Mouse (Mus musculus) left cerebral cortex, adult 18-20 months (tissue): ENCODE results near the gene Igfbp7. TPM values are rescaled to one million over a fixed set of nuclear protein-coding genes. Genes with fewer than 3 reads are reported as not detected.

ENCODE experiments used
- DNase-seq, 2 experiments: peaks; one replicate each; pipeline ENCODE4 v3.0.0; 2021 to 2022; ENCODE audit warnings: low spot score in 2 of 2, mixed read lengths in 1 of 2
- total RNA-seq, 2 experiments: library from RNA; stranded (reverse); gene quantifications; 2 replicates each; pipeline ENCODE4 v1.2.3; 2021

Igfbp7 gene
- total RNA-seq, 2 experiments from 2014 or later, result 36.1 to 38.5 TPM

DNA sequence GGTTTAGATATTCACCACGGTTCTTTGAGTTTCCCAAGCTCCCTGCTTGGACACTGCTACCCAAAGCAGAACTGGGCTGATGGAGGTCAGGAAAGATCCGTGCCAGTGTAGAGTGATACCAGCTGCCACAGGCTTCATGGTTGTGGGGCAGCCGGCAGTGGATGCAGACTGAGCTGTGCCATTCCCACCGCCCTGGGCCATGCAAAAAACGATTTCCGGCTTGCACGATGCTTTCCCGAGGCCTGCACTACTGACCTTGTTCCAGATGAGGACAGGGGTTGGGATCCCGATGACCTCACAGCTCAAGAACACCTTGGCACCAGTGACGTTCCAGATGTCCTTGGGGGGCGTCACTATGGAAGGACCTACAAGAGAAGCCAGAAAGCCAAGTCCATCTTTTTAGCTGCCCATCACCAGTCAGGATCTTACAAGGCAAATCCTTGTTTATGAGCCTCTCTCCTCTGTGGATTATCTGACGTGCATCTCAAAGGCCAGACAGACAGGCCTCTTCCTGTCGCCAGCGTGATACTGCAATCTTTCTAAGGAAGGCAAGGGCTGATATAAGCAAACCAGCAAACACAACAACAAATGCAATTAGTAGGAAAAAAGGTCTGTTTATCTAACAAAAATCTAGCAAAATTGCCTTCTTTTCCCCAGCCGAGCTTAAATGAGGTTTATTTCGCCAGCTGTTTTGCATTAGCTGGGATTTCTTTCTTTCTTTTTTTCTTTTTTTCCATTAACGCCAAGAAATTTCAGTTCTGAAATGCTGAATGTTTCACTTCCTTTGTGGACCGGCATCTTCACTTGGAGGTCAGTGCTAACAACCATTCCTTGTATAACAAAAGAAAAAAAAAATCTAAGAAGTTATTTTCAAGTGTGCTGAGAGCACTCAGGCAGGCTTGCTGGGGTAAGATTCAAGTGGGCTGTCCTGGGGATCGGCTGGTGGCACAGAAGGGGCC, 52.3 kb downstream of the Igfbp7 start:
- no peak for DNase-seq

DNA sequence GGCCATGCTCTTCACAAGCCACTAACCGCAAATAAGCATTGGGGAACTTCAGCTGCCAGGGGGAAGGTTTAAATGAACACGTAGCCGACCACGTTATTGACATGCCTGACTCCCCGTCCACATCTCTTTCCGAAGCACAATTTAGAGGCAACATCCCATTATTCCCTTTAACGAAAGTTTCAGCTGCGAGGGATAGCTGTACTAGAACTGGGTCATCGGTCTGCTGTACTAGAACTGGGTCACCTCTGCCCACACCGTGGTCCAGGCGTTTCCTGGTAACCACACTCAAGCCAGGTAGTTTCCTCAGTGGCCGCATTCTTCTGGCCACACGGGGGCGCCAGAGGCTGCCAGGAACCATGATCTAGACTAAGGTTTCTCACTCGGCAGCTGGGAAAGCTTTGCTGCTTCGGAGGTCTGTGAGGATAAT, 53.5 kb downstream of the Igfbp7 start:
- DNase-seq, result peak; percentile 90 to 93

DNA sequence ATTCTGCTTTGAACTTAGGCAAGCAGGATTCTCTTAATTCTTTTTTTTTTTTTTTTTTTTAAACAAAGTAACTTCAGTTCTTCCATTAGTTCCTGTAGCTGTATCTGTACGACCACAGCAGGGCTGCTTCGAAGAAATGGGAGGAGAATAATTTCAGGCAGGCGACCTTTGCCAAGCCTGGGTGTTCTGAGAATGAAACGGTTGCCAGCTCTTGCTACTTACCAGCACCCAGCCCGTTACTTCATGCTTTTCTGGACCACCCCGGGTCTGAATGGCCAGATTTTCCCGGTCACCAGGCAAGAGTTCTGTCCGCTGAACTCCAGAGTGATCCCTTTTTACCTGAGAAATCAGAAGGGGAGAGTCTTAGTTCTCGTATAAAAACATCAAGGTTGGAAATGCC, 56.1 kb downstream of the Igfbp7 start:
- DNase-seq, result no peak

DNA sequence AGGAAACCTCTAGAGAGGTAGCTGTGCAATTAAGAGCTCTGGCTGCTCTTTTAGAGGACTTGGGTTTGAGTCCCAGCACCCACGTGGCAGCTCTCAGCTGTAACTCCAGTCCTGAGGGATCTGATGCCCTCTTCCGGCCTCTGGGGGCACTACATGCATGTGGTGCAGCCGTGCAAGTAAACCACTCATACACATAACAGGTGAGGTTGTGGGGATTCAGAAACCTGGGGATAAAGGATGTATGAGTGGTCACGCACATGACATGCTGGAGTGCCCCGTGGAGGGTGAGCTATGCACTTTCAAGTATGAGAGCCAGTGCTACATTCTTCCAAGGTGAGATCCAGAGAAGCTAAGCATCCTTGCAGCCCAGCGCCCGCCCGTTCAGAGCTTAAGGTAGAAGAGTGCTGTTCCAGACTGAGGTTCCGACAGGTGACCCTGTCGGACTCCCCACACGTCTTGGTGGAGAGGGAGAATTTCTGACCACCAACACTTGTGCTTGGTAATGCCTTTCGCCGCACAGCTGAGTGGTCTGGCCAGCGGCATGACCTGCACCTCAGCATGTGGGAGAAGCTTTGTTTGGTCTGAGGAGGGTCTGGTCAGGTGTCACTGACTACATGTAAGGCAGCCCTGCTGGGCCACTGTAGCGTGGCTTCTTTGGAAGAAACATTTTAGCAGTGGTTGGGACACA, 57.7 kb downstream of the Igfbp7 start:
- DNase-seq, result no peak

DNA sequence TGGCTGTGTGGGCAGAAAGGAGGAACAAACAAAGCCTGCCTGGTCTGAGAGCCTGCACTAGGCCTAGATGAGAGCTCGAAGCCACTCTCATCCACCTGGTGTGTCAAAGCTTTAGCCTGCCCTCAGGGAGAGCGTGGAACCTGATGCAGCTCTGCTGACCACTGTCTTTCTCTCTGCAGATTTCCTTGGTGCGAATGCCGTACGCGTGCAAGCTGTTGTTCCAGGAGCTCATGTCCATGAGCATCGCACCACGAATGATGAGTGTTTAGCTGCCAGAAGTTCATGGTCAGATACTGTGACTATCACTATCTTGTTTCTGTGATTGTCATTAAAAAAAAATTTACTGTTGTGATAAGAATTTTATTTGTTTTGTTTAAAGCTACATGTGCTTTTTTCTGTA, 58.9 kb downstream of the Igfbp7 start:
- DNase-seq, result no peak

DNA sequence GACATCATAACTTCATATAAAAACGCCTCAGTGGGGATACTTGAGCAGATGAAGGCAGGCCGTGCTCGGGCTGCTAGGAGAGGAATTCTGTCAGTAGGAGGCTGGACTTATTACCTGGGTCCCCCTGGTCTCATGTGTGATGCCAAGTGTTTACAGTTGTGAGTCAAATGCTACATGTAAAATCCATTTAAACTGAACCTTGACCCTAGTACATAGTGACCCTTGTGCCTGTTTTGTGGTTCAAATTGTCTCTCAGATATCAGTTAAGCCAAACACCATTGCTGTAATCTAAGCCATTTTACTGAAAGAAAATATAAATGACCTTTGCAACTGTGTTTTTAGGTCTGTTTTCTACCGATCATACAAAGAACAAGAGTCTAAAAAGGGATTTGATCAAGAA, 67.8 kb downstream of the Igfbp7 start:
- no peak for DNase-seq

DNA sequence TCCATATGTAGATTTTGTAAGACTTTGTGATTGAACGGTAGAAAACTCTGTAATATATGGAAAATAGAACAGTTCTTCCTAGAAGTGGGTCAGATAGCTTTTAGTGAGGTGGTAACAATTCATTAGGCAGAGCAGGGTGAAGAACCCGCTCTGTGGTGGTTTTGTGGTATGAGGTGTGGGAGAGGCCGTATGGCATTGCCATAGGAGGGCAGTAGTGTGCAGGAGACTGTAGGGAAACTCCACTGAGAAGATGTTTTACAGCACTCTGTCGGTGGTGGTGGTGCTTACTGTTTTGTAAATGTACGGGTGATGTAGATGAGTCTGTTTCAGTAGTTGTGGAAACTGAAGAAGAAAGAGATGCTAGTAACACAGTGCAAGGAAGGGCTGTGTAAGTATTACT, 77.7 kb downstream of the Igfbp7 start:
- no peak for DNase-seq

DNA sequence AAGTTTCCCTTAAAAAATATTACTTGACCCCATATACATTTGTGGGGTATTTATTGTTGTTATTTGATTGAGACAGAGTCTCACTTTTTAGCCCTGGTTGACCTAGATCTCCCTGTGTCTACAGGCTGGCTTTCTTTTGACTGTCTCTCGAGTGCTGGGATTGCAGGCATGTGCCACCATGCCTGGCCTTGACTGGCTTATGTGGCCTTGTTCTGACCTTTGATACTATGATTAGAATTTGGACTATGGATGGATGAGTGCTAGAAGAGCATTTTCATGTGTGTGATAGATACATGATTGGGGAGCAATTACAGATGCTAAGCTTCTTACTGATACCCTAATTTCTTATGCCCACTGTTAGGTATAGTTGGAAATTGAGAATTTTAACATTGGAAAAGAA, 82.9 kb downstream of the Igfbp7 start:
- DNase-seq, result no peak

DNA sequence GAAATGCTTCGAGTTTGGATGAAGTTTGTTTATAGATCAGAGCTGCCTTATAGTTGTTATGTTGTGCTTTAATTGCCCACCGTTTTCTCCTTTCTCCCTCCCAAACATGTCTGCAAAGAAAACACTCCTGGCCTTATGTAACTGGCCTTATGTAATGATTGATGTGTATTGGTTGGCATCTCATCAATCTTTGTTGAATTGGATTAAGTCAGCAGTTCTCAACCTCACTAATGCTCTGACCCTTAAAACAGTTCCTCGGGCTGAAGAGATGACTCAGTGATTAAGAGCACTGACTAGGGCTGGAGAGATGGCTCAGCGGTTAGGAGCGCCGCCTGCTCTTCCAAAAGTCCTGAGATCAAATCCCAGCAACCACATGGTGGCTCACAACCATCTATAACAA, 92.9 kb downstream of the Igfbp7 start:
- DNase-seq, result no peak

DNA sequence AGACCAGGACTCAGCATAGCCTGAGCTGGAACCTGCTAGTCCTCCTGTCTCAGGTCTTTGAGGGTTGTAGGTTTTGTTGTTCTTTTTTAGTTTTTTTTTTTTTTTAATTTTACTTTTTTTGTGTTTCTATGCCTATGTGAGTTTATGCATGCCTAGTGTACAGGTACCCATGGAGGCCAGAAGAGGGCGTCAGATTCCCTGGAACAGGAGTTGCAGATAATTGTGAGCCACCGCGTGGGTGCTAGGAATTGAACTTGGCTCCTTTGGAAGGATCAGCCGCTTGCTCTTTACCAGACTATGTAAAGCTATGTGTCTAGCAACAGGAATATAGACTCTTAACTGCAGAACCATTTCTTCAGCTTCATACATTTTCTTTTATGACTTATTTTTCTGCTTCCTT, 93.6 kb downstream of the Igfbp7 start:
- DNase-seq, result no peak

DNA sequence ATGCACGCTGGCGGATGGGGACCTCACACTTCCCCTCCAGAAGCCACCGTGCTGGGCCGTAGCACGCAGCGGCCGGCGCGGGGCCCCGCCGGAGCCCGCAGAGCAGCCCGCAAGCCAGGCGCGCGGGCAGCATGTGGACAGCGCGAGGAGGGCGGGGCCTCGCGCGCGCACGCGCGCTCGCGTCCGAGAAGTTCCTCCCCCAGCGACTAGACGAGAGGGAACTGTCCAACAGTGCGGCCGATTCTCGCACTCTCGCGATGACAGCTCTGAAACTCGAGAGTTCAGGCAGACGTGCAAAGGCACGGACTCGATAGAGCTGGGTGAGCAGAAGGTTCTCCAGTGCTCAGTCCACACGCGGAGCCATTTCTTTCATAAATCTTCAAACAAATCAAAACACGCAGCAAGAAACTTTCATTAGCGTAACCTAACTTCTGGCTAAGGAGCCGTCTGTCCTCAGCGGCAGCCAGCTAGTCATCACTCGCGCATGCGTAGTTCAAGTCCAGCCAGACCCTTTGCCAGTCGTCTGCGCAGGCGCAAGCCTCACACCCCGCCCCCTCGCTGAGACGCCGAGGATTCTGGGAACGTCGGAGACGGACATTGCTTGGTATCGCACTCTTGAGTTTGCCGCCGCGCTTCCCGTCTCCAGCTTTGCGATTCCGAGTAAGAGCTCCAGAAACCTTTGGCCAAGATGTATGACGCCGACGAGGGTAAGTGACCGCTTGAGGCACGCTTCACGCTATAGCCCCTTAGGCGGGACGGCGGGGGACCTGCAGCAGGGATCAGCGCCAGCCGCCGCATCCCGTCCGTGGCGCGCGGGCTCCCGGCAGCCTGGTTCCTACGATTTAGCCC, 97.7 kb downstream of the Igfbp7 start, which contains the start of the genes Noa1 and Polr2b:
Gene Noa1 (minus strand): TSS at position 161 of the 849 bp plus-strand sequence.
Gene Polr2b (plus strand): TSS at position 224 of the 849 bp plus-strand sequence.
- DNase-seq, result peak; percentile 99

DNA sequence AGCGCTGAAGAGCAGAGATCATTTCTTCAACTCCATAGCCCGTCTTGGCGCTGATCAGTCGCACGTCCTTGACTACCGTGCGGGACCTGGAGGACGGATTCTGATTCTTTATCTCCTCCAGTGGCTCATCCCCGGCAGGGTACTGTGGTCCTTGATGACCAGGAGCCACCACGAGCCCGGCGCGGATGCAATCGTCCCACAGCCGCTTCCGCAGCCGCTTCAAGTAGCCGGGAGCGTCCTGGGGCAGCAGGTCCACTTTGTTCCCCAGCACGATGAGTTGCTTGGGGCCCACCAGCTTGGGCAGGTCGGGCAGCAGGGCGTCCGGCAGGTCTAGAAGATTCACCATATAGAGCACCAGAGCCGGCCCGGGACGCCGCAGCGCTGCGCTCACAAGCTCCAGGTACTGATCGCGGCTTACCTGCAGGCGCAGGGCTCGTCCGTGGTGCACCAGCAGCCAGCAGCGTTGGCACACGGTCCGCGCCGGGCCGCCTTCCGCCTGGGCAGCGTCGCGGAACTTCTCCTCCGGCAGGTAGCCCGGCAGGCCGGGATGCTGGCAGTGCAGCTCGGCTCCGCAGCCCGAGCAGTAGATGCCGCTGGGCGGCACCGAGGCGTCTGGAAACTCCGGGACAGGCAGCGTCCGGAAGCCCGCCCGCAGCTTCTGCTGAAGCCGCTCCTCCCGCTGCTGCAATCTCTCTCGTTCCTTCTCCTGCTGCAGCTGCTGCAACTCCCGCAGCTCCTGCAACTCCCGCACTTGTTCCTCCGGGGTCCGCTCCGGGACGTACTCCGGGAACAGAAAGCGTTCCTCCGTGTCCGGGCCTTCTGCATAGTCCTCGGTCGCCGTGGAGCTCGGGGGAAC, 98.6 kb downstream of the Igfbp7 start:
- peak in 1 of 2 experiments; percentile 30 for DNase-seq

DNA sequence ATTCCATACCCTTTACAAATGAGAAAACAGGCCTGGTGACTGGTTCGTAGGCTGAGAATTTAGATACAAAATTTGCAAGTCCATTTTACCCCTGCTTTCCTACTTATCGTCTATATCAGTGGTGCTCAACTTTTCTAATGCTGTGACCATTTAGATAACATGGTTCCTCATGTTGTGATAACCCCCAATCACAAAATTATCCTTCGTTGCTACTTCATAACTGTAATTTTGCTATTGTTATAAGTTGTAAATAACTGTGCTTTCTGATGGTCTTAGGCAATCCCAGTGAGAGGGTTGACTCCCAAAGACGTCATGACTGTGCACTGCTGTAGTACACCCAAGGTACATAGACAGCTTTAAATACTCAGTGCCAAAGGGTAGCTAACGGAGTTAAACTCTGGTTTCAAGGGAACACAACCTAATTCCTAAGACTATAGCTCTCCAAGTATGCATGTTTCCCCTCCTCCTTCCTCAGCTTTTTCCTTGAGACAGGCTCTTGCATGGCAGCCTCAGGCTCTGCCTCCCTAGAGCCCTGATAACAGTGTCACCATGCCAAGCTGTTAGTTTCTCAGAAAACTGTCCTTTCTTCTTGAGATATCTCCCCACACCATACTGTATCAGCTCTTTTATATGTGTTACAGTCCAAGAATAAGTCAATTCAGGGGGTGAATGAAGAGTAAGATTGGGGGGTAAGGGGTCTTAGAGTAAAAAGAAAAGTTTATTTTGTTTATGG, 99.9 kb downstream of the Igfbp7 start:
- no peak for DNase-seq

DNA sequence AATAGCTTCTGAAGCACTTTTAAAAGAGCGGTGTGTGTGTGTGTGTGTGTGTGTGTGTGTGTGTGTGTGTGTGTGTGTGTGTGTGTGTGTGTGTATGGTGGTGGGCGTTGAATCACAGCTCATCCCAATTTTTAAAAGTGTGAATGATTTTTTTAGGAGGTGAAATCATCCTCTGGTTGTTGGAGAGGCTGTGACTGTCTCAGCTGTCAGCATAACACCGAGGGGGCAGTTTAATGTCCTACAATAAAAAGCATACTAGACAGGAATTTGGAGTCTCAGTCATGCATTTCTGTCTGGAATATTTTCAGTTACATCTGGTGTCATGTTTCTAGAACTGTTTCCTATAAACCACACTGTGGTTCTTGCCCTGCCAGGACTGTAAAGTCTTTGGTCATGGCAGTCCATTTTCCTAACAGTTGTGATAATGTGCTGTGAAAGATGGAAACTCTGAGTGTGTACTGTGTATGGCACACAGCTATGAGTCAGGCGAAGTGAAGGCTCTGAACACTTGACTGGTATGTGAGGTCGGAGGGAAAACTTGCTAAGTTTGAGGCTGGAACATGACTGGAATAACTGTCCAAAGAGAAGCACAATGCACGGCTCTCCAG, 106.4 kb downstream of the Igfbp7 start:
- DNase-seq, result no peak

DNA sequence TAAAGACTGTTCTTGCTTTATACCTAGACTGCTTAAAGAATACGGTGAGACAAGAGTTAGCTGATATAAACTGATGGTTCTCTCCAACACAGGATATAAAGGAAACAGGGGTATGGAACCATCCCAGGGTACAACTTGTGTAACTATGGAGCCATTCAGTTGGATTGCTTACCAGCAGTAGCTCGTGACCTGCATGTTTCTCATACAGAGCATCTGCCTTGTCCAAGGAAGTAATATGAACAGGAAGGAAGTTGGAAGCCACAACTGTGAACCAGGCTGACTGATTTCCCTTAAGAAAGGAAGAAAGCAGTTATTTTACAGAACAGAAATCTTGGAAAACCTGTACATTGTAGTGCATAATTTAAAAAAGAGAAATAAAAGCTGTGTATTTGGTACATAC, 108.4 kb downstream of the Igfbp7 start:
- DNase-seq, result no peak
